Mouse (Mus musculus): Measurements from ENCODE around the gene Sftpa1. TPM values are rescaled to one million over a fixed set of nuclear protein-coding genes. Genes with fewer than 3 reads are reported as not detected.

The Sftpa1 gene
- polyA plus RNA-seq, 1 experiment from 2014 or later, result not detected

GRCm38 (mm10) chr14:41111031-41111668 lies 20.4 kb upstream of the Sftpa1 start:
- Histone ChIP-seq H3K4me1 (no peaks in the 10 kb centered on the region), H3K36me3 (no peaks in the 10 kb centered on the region), H3K9ac (no peak overlapping the region), H3K4me3 (replicated peaks) (no peak overlapping the region), H3K4me2 (replicated peaks) (no peak overlapping the region), H3K27ac (replicated peaks) (no peak overlapping the region), H3K27me3 (no peaks in the 10 kb centered on the region), H3K9me3 (replicated peaks) (no peaks in the 10 kb centered on the region)
- no peak for ATAC-seq (ENCODE audit: insufficient number of reproducible peaks, low FRiP score, low TSS enrichment, low read depth)
- 88% methylated on average over 7 of the region's 7 CpGs for WGBS

- no peaks in the 10 kb centered on the region for H3K36me3 ChIP-seq
- 74% methylated on average over 4 of the region's 4 CpGs for WGBS
- H3K9me3 ChIP-seq (replicated peaks), result no peaks in the 10 kb centered on the region
- no peaks in the 10 kb centered on the region for H3K4me1 ChIP-seq
- no peak overlapping the region for H3K4me3 ChIP-seq (replicated peaks)
- ATAC-seq (ENCODE audit: insufficient number of reproducible peaks, low FRiP score, low TSS enrichment, low read depth), result no peak
- no peak overlapping the region for H3K27ac ChIP-seq (replicated peaks)
- H3K27me3 ChIP-seq, result no peaks in the 10 kb centered on the region
- no peak overlapping the region for H3K4me2 ChIP-seq (replicated peaks)
- H3K9ac ChIP-seq, result no peak overlapping the region
Measured at GRCm38 (mm10) chr14:41112944-41113343, 18.6 kb upstream of the Sftpa1 start.

DNA sequence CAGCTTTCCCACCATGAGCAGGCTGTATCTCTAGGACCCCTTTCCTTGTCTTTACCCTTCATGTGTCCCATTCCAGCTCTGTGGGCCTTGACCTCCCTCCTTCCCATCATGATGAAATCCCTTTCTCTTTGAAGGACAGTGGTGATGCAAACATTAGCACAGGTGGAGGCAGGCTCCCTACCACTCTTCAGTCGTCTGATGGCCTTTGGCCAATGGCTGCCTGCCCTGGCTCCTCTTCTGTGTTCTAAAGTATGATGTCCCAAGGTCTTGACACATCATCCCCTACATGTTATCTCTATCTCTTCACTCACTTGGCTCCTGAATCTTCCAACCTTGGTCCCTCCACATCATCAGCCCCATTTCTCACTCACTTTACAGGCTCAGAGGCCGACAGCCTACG lies 15.3 kb upstream of the Sftpa1 start:
- Histone ChIP-seq H3K9me3 (replicated peaks) (no peaks in the 10 kb centered on the region), H3K27me3 (no peaks in the 10 kb centered on the region), H3K4me3 (replicated peaks) (no peak overlapping the region), H3K27ac (replicated peaks) (no peak overlapping the region), H3K36me3 (no peaks in the 10 kb centered on the region), H3K9ac (no peak overlapping the region), H3K4me1 (no peaks in the 10 kb centered on the region), H3K4me2 (replicated peaks) (no peak overlapping the region)
- ATAC-seq (ENCODE audit: insufficient number of reproducible peaks, low FRiP score, low TSS enrichment, low read depth), result no peak
- 85% methylated on average over 3 of the region's 3 CpGs for WGBS

DNA sequence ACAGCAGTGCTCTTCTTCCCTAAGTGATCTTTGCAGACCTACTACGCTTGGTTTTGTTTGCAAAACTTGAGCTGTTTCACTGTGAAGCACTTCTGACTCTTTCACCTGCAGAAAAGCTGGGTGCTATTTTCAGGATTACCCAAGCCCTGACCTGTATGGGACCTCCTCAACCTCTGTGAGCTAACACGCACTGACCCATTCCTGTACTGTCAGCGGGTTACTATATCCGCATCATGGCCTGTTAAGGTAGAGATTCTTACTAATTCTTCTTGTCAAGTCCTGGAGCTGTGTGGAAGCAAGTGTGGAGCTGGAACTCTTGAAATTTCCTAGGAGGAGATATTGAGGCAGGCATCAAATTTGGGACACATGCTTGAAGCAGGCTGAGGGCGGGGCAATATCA lies 6.9 kb upstream of the Sftpa1 start:
- Histone ChIP-seq H3K9me3 (replicated peaks) (no peaks in the 10 kb centered on the region), H3K4me3 (replicated peaks) (no peak overlapping the region), H3K4me1 (no peaks in the 10 kb centered on the region), H3K36me3 (no peaks in the 10 kb centered on the region), H3K27me3 (no peaks in the 10 kb centered on the region), H3K9ac (no peak overlapping the region), H3K27ac (replicated peaks) (no peak overlapping the region), H3K4me2 (replicated peaks) (no peak overlapping the region)
- WGBS, result 84% methylated on average over 5 of the region's 5 CpGs
- no peak for ATAC-seq (ENCODE audit: insufficient number of reproducible peaks, low FRiP score, low TSS enrichment, low read depth)

DNA sequence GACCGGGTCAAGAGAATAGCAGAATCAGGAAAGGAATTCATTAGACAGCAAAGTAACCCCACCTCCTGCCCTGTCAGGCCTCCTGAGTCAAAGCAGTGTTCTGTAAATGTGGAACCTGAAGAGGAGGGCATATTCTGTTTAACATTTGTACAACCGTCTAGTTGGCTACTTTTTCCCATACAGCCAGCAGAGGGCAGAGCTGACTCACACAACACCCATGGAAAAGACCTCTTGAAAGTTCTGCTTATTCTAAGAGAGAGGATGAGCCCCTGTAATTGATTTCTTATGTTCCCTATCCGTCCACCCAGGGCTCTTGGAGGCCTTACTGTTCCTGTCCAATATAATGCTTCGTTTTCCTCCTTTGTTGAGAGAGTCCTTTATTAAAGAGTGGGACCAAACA lies 3.6 kb upstream of the Sftpa1 start:
- no peak for ATAC-seq (ENCODE audit: insufficient number of reproducible peaks, low FRiP score, low TSS enrichment, low read depth)

GRCm38 (mm10) chr14:41137006-41137405 lies 5.4 kb downstream of the Sftpa1 start:
- Histone ChIP-seq H3K36me3 (no peaks in the 10 kb centered on the region), H3K4me2 (replicated peaks) (no peak overlapping the region), H3K9me3 (replicated peaks) (no peaks in the 10 kb centered on the region), H3K27me3 (no peaks in the 10 kb centered on the region), H3K4me1 (no peaks in the 10 kb centered on the region), H3K9ac (no peak overlapping the region), H3K4me3 (replicated peaks) (no peak overlapping the region), H3K27ac (replicated peaks) (no peak overlapping the region)
- no peak for ATAC-seq (ENCODE audit: insufficient number of reproducible peaks, low FRiP score, low TSS enrichment, low read depth)

More for the DNA sequence above, 3.6 kb upstream of the Sftpa1 start:
- Histone ChIP-seq H3K4me3 (replicated peaks) (no peak overlapping the region), H3K27ac (replicated peaks) (no peak overlapping the region), H3K27me3 (no peaks in the 10 kb centered on the region), H3K9ac (no peak overlapping the region), H3K4me2 (replicated peaks) (no peak overlapping the region), H3K4me1 (no peaks in the 10 kb centered on the region), H3K9me3 (replicated peaks) (no peaks in the 10 kb centered on the region), H3K36me3 (no peaks in the 10 kb centered on the region)
- 19% methylated on average over 4 of the region's 4 CpGs for WGBS

- 86% methylated on average over 1 of the region's 1 CpGs for WGBS
- H3K4me1 ChIP-seq, result no peaks in the 10 kb centered on the region
Measured at GRCm38 (mm10) chr14:41140686-41141085, 9.1 kb downstream of the Sftpa1 start.

GRCm38 (mm10) chr14:41146035-41146434 lies 14.5 kb downstream of the Sftpa1 start:
- Histone ChIP-seq H3K36me3 (no peaks in the 10 kb centered on the region), H3K9ac (no peak overlapping the region), H3K4me1 (no peaks in the 10 kb centered on the region), H3K4me3 (replicated peaks) (no peak overlapping the region), H3K4me2 (replicated peaks) (no peak overlapping the region), H3K27ac (replicated peaks) (no peak overlapping the region), H3K27me3 (no peaks in the 10 kb centered on the region), H3K9me3 (replicated peaks) (no peaks in the 10 kb centered on the region)
- ATAC-seq (ENCODE audit: insufficient number of reproducible peaks, low FRiP score, low TSS enrichment, low read depth), result no peak
- WGBS, result 50% methylated on average over 6 of the region's 6 CpGs

More at GRCm38 (mm10) chr14:41140686-41141085, 9.1 kb downstream of the Sftpa1 start:
- no peak for ATAC-seq (ENCODE audit: insufficient number of reproducible peaks, low FRiP score, low TSS enrichment, low read depth)
- Histone ChIP-seq H3K4me2 (replicated peaks) (no peak overlapping the region), H3K36me3 (no peaks in the 10 kb centered on the region), H3K27ac (replicated peaks) (no peak overlapping the region), H3K27me3 (no peaks in the 10 kb centered on the region), H3K9ac (no peak overlapping the region), H3K9me3 (replicated peaks) (no peaks in the 10 kb centered on the region), H3K4me3 (replicated peaks) (no peak overlapping the region)

DNA sequence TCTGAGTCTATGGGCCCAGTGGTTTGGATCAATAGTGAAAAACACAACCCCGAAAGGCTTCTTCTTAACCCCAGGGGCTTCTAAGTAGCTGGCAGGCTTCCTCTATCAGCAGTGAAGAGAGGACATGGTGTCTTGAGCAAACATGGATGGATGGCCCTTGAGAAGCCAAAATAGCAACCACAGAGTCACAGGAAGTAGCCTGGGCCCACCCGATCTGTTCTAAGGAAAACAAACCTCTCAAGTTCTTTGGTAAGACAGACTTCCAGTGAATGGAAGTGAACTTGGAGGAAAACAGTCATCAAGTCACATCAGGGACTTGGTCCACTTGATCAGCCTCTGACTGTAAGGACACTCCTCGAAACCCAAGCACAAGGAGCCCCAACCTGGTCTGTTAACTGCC lies 15.3 kb downstream of the Sftpa1 start:
- H3K27ac ChIP-seq (replicated peaks), result no peak overlapping the region
- H3K9me3 ChIP-seq (replicated peaks), result no peaks in the 10 kb centered on the region
- no peaks in the 10 kb centered on the region for H3K27me3 ChIP-seq
- no peaks in the 10 kb centered on the region for H3K36me3 ChIP-seq
- no peak overlapping the region for H3K4me3 ChIP-seq (replicated peaks)
- no peak overlapping the region for H3K9ac ChIP-seq
- H3K4me1 ChIP-seq, result no peaks in the 10 kb centered on the region
- H3K4me2 ChIP-seq (replicated peaks), result no peak overlapping the region
- 78% methylated on average over 3 of the region's 3 CpGs for WGBS
- no peak for ATAC-seq (ENCODE audit: insufficient number of reproducible peaks, low FRiP score, low TSS enrichment, low read depth)

GRCm38 (mm10) chr14:41147356-41147755 lies 15.8 kb downstream of the Sftpa1 start:
- H3K4me3 ChIP-seq (replicated peaks), result no peak overlapping the region
- no peak overlapping the region for H3K4me2 ChIP-seq (replicated peaks)
- H3K9ac ChIP-seq, result no peak overlapping the region
- WGBS, result 78% methylated on average over 2 of the region's 2 CpGs
- no peaks in the 10 kb centered on the region for H3K9me3 ChIP-seq (replicated peaks)
- no peaks in the 10 kb centered on the region for H3K27me3 ChIP-seq
- no peaks in the 10 kb centered on the region for H3K36me3 ChIP-seq
- ATAC-seq (ENCODE audit: insufficient number of reproducible peaks, low FRiP score, low TSS enrichment, low read depth), result no peak
- no peaks in the 10 kb centered on the region for H3K4me1 ChIP-seq
- H3K27ac ChIP-seq (replicated peaks), result no peak overlapping the region

- WGBS, result 75% methylated on average over 7 of the region's 7 CpGs
- Histone ChIP-seq H3K27me3 (no peaks in the 10 kb centered on the region), H3K9me3 (replicated peaks) (no peaks in the 10 kb centered on the region), H3K4me1 (no peaks in the 10 kb centered on the region), H3K4me3 (replicated peaks) (no peak within 1 kb of the TSS), H3K4me2 (replicated peaks) (no peak within 1 kb of the TSS), H3K9ac (no peak within 1 kb of the TSS), H3K27ac (replicated peaks) (no peak within 1 kb of the TSS), H3K36me3 (no peaks in the 10 kb centered on the region)
- no peak for ATAC-seq (ENCODE audit: insufficient number of reproducible peaks, low FRiP score, low TSS enrichment, low read depth)
Measured at GRCm38 (mm10) chr14:41151220-41151898, 19.8 kb downstream of the Sftpa1 start, which contains the start of gene Mbl1. Mbl1 (plus strand) TSS chr14:41151458.

DNA sequence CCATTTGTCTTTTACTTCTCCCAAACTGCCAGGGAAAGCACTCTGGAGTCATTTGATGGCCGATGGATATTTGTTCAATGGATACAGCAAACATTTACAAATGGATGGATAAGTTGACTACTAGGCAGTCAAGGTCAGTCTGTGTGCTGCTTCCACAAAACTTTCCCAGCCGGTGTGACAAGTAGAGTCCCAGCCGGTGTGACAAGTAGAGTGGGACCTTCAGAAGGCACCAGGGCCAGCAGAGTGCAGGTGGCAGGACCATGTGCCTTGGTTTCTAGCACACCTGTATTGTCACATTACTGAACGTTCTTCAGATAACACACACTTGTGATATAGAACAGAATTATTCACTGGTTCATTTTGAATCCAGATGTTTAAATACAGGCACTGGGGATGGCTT lies 28.5 kb downstream of the Sftpa1 start:
- no peaks in the 10 kb centered on the region for H3K9me3 ChIP-seq (replicated peaks)
- H3K36me3 ChIP-seq, result no peaks in the 10 kb centered on the region
- H3K4me2 ChIP-seq (replicated peaks), result no peak overlapping the region
- ATAC-seq (ENCODE audit: insufficient number of reproducible peaks, low FRiP score, low TSS enrichment, low read depth), result no peak
- H3K4me3 ChIP-seq (replicated peaks), result no peak overlapping the region
- H3K27me3 ChIP-seq, result no peaks in the 10 kb centered on the region
- H3K4me1 ChIP-seq, result no peaks in the 10 kb centered on the region
- no peak overlapping the region for H3K9ac ChIP-seq
- no peak overlapping the region for H3K27ac ChIP-seq (replicated peaks)
- WGBS, result 84% methylated on average over 4 of the region's 4 CpGs

Data from embryonic facial prominence, embryonic 15.5 days (tissue).